Mouse (Mus musculus): ENCODE measurements around the gene Vmn2r6. TPM values are rescaled to one million over a fixed set of nuclear protein-coding genes. Genes with fewer than 3 reads are reported as not detected.
"Not testable (repeated sequence)": the region's sequence is repeated elsewhere in the genome, so short reads cannot be mapped to it uniquely, and the experiment has no call there.

Vmn2r6 gene
- total RNA-seq (2021) = not detected
- long read RNA-seq, experiment 1 = 0 reads
- long read RNA-seq, experiment 2, partial matches to known transcripts = 0 of 1 reads
- long read RNA-seq, experiment 2, other reads (novel, unspliced or antisense) = 1 of 1 reads

GRCm38 (mm10) chr3:64565730-64566129, at the start of gene Vmn2r6:
Vmn2r6 (minus strand) TSS chr3:64565830.
- DNase-seq = not testable (repeated sequence)

DNA sequence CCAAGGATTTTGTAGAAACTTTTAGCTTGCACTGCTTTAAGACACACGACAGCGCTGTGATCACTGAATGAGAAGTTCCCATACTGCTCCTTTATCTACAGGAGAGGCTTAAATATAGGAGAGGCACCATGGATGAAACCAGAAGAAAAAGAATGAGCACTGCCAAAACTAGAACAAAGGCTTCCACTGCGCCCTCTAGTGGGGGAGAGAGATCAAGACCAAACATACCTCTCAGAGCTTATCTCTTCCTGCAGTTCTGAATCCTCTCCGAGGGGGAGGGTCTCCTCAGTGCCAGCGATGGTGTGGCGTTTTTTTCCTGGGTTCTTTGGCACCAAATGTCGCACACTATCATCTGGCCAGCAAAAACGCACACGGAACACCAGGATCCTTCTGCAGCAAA, 22.0 kb upstream of the Vmn2r6 start:
- peak in 1 of 2 experiments; percentile 7 for DNase-seq

DNA sequence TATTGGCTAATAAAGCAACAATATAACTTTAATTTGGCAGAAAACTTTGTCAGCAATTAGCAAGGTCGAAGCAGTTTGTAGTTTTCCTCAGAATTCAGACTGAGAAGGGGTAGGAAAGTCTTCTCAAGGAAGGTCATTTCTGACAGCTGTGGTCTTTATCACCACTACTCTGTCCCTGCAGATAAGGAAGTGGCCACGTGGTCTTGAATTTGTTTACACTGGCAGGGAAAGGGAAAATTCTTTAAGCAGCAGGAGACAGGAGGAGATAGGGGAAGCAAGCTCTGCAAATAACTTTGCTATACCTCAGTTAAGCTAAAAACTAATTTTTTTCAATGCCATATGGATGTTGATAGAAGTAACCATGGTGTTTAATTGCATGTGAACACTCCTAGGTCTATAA, 3.2 kb upstream of the Vmn2r6 start:
- DNase-seq = not testable (repeated sequence)

DNA sequence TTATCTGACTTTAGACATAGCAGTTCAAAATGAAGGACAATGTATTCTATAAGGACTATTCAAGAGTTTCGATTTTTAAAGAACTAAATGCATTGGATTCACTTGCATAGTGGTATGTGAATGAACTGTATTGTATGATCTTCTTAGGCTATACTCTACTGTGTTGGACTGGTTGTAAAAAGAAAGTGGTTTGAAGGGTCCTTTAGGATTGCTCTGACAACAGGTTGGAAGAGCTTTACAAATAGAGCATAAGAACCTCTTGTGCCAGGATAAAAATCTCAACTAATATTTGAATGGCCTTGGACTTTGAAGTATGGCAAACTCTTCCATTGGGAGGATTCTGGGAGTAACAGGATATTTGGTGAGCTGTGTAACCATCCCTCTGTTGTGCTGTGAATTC, 42.0 kb downstream of the Vmn2r6 start:
- DNase-seq = not testable (repeated sequence)

DNA sequence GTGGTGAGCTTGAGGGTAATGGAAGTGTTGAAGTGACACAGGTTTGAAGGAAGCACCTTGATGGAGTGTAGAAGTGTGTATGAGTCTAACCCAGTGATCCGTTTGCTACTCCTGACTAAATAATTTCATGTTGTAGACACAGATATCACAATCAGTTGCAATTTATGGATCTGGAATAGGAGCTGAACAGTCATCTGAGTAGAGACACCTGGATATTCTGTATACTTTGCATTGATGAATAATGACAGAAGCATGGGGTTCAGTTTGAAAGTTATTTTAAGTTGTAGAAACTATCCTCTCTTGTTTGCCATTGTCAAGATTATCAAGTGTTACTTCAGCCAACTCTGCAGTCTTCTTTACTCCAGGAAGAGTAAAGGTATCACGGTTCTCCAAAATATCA, 55.9 kb downstream of the Vmn2r6 start, which contains the start of gene Vmn2r5:
Gene Vmn2r5, minus strand, starts transcription at position 101 of the 400 bp plus-strand sequence.
- not testable (repeated sequence) for DNase-seq

Other genes with a start within 250 kb of the Vmn2r6 start
- gene Vmn2r4, start 150.5 kb downstream of the Vmn2r6 start, total RNA-seq (2021) = not detected
- gene Vmn2r5, start 56.0 kb downstream of the Vmn2r6 start, total RNA-seq (2021) = not detected

Measured in heart, adult 18-20 months (tissue).